Mouse (Mus musculus) layer of hippocampus, adult 6 months (tissue): Measurements from ENCODE around the gene Slc35g2. TPM values are rescaled to one million over a fixed set of nuclear protein-coding genes. Genes with fewer than 3 reads are reported as not detected.

Experiments used
- long read RNA-seq, 2 experiments: library from polyadenylated mRNA; unstranded; transcript quantifications; one replicate each; pipeline ENCODE4 v2.0.0; 2019 to 2020
- polyA plus RNA-seq: library from polyadenylated mRNA; unstranded; fragments of <200 nt; fragmentation: Nextera tagmentation; gene quantifications from 2 replicates; pipeline ENCODE4 v1.2.3, GENCODE M21; 2021

Slc35g2 gene
- 24.3 and 24.4 TPM in 2 replicates for polyA plus RNA-seq
- long read RNA-seq, experiment 1, transcript Slc35g2-201 (2 exons, 1,590 nt): major isoform, 47 of 49 reads
- long read RNA-seq, experiment 1, partial matches to known transcripts: 2 of 49 reads
- long read RNA-seq, experiment 1, other reads (novel, unspliced or antisense): 0 of 49 reads
- long read RNA-seq, experiment 2, transcript Slc35g2-201 (2 exons, 1,590 nt): major isoform, 137 of 144 reads
- long read RNA-seq, experiment 2, partial matches to known transcripts: 1 of 144 reads
- long read RNA-seq, experiment 2, other reads (novel, unspliced or antisense): 6 of 144 reads

GRCm38 (mm10) chr9:100570626-100571233 lies at the start of gene Slc35g2:
Gene Slc35g2, minus strand, starts transcription at chr9:100571090.

DNA sequence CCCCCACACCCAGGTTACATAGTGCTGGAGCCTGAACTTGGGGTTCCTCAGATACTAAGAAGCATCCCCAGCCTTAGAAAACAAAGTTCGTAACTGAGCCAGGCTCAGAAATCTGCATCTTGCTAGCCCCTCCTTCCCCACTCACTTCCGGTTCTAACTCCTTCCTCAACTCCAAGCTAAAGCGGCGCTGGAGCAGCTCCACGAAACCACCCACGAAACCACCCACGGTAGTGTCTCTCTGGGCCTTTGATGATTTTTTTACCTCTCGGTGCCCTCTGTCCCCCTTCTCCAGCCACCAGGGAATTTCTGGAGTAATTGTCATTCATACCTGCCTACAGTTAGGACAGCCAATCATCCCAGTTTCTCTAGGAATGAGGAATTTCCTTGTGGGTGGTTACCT lies 26.7 kb upstream of the Slc35g2 start, which contains the start of gene Stag1:
Gene Stag1 (plus strand): TSS at position 253 of the 400 bp plus-strand sequence.

DNA sequence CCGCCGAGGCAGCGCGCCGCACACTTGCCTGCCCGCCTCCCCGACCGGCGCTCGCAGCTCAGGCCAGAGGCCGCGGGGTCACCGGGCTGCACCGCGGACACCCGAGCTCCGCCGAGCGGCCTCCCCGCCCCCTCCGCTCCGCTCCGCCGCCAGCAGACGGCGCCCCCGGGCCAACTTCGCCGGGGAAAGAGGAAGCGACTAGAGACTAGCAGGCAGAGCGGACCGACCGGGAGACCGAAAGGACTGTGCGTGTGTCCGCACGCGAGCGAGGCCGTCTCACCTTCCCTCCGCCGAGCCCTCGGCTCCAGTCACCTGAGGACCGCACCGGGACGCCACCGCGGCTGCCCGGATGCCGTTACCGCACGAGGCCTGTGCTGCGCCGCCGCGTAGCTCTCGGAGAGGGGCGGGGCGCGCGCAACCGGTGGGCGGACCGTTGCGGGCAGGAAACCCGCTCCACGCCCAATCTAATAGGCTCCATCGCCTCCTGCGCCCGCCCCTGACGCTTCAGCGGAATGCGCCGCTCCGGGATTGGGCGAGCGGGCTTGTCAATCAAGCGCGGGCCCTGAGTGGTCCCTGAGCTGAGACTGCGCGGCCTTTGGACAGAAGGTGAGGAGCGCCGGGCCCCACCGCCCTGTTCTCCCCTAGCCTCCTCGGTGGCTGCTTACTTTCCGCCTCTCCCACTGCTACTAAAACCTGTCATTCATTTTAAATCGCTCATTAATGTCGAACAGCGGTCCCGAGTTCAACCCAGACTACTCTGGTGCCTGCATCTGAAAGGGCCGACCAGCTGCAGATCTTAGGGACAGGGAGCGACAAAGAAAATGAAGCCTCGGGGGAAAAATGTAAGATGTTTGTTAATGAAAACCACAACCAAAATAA lies 24.9 kb downstream of the Slc35g2 start, which contains the start of gene Nck1:
Gene Nck1 (minus strand): TSS at position 420 of the 879 bp plus-strand sequence.

Other genes with a start within 250 kb of the Slc35g2 start
- 1.1 and 1.7 TPM in 2 replicates for gene Il20rb, start 84.3 kb downstream of the Slc35g2 start, polyA plus RNA-seq
- 31.8 and 33.3 TPM in 2 replicates for gene Nck1, start 25.0 kb downstream of the Slc35g2 start, polyA plus RNA-seq
- 3.8 and 4.5 TPM in 2 replicates for gene Stag1, start 26.7 kb upstream of the Slc35g2 start, polyA plus RNA-seq